Mouse (Mus musculus): ENCODE data around the gene Tom1l2. TPM values are rescaled to one million over a fixed set of nuclear protein-coding genes. Genes with fewer than 3 reads are reported as not detected.

The Tom1l2 gene
- 69.1 and 75.2 TPM in 2 replicates for polyA plus RNA-seq (2012; rRNA removed)

GRCm38 (mm10) chr11:60352559-60353411 lies at the start of gene Tom1l2, which contains the start of gene Drc3:
Gene Tom1l2, minus strand, starts transcription at chr11:60352905.
Gene Drc3, plus strand, starts transcription at chr11:60353329.

GRCm38 (mm10) chr11:60222469-60223236 lies 130.1 kb downstream of the Tom1l2 start, which contains the start of gene Srebf1:
Gene Srebf1, minus strand, starts transcription at chr11:60222581.

Other genes with a start within 250 kb of the Tom1l2 start
- gene Rai1, start 247.9 kb downstream of the Tom1l2 start, polyA plus RNA-seq (2012; rRNA removed), result 49.4 and 52.9 TPM in 2 replicates
- 48.3 and 52.1 TPM in 2 replicates for gene Srebf1, start 130.3 kb downstream of the Tom1l2 start, polyA plus RNA-seq (2012; rRNA removed)
- 7.7 and 8.7 TPM in 2 replicates for gene Drc3, start 424 bp upstream of the Tom1l2 start, polyA plus RNA-seq (2012; rRNA removed)
- 22.1 and 23.7 TPM in 2 replicates for gene Gid4, start 64.2 kb upstream of the Tom1l2 start, polyA plus RNA-seq (2012; rRNA removed)
- 34.0 and 34.5 TPM in 2 replicates for gene Atpaf2, start 65.6 kb upstream of the Tom1l2 start, polyA plus RNA-seq (2012; rRNA removed)
- 81.8 and 85.6 TPM in 2 replicates for gene Drg2, start 101.7 kb upstream of the Tom1l2 start, polyA plus RNA-seq (2012; rRNA removed)
- 0.19 and 0.28 TPM in 2 replicates for gene Myo15, start 116.4 kb upstream of the Tom1l2 start, polyA plus RNA-seq (2012; rRNA removed)
- 12.2 and 12.5 TPM in 2 replicates for gene Alkbh5, start 183.5 kb upstream of the Tom1l2 start, polyA plus RNA-seq (2012; rRNA removed)

Measured in central nervous system, embryonic 18 days (tissue).